Mouse (Mus musculus) gastrocnemius, postnatal 36 days (tissue): ENCODE measurements around the gene Tmem213. TPM values are rescaled to one million over a fixed set of nuclear protein-coding genes. Genes with fewer than 3 reads are reported as not detected.
A peak's percentile ranks its signal among the peaks of the same experiment; 100 is the strongest.

ENCODE experiments used
- DNase-seq, 2 experiments: peaks; one replicate each; pipeline ENCODE4 v3.0.0; 2022
- intact Hi-C: fragments of 180-260 bp; cut with DNase I; formaldehyde crosslinking; loops from one replicate; pipeline ENCODE4 v1.15.1; 2025
- total RNA-seq, 2 experiments: library from RNA; stranded (reverse); gene quantifications; 2 replicates each; pipeline ENCODE4 v1.2.3; 2021

The Tmem213 gene
- total RNA-seq, 2 experiments from 2014 or later, result not detected

- DNase-seq, result no peak
- intact Hi-C loops, result no loop called here
These were observed 39.6 kb downstream of the Tmem213 start for GRCm38 (mm10) chr6:38148626-38149025.

- intact Hi-C loops, result no loop called here
These were observed 40.4 kb downstream of the Tmem213 start for GRCm38 (mm10) chr6:38149483-38149882.

GRCm38 (mm10) chr6:38152305-38152704 is 43.2 kb downstream of the Tmem213 start:
- no peak for DNase-seq
- intact Hi-C loops, result loop anchor here (10.0 kb wide), 1 partner anchor 372 kb away; no protein-coding TSS in a partner anchor

More at GRCm38 (mm10) chr6:38149483-38149882, 40.4 kb downstream of the Tmem213 start:
- no peak for DNase-seq

- intact Hi-C loops, result loop anchor here (10.0 kb wide), 1 partner anchor 369 kb away; no protein-coding TSS in a partner anchor
- no peak for DNase-seq
These were observed 47.1 kb downstream of the Tmem213 start for GRCm38 (mm10) chr6:38156204-38156603.

DNA sequence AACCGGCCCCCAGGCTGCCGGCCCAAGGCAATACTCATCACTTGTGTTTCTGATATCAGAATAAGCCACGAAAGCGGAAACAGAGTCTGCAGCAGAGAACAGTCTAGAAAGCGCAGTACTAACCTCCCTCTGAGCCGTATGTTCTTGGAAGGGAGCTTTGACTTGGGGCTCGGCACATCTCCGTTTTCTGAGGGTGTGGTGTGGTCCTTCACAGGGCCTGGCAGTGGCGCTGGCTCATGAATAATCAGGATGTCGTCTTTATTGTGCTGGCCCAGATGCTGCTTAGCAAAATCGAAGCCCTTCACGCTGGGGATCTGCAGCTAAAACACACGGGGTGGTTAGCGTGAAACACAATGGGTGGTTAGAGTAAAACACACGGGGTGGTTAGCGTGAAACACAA is 48.9 kb downstream of the Tmem213 start:
- DNase-seq, result no peak
- intact Hi-C loops, result loop anchor here (10.0 kb wide), 1 partner anchor 367 kb away; no protein-coding TSS in a partner anchor

DNA sequence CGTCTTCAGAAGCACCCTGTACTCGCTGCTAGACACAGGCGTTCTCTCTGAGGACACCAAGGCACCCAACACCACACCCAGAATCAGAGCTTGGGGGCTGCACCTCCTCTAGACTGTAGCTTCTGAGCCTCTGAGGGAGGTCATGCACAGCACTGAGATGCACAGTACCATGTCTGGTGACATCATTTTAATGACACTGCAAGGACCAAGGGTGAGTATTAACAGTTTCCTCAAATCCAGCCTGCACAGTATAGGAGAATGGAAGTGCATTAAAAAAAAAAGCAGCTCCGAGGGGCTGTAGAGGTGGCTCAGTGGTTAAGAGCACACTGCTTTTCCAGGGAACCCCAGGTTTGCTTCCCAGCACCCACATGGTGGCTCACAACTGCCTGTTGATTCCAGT is 50.5 kb downstream of the Tmem213 start:
- intact Hi-C loops, result loop anchor here (10.0 kb wide), 1 partner anchor 365 kb away; no protein-coding TSS in a partner anchor
- DNase-seq, result no peak

DNA sequence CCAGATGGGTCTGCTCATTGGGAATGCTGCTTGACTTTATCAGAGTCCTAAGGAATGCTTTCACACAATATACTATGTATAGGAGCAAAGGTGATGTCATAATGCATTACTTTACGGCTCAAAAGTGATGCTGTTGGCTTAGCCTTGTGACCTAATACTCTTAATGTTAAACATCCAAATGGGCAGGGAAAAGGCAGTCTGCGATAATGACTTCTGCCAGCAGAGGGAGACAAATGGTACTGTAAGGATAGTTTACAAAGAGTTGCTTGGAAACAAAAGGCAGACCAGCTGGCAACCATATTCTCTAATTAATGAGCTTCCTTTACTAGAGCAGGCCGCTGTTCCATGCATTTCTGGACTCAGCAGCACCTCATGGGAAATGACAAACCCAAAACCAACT is 51.0 kb downstream of the Tmem213 start:
- intact Hi-C loops, result loop anchor here (5.0 kb wide), 2 partner anchors 92 to 162 kb away; partner anchors contain the start of gene D630045J12Rik
- DNase-seq, result peak; percentile 35 to 75

DNA sequence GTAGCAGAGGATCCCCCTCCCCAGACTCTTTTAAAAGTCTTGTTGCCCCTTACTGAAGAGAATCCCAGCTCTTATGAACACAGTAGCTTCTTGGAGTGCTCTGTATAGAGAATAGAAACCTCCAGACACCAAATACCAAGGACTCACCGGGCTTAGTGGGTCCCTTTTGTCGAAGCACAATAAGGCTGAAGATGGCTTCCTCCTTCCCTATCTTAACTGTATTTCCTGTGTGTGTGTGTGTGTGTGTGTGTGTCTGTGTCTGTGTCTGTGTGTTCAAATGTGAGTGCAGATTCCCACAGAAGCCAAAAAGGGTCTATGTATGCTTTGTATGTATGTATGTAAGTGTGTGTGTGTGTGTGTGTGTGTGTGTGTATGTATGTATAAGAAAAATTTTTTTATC is 51.5 kb downstream of the Tmem213 start:
- intact Hi-C loops, result loop anchor here (5.0 kb wide), 2 partner anchors 92 to 162 kb away; partner anchors contain the start of gene D630045J12Rik
- no peak for DNase-seq

DNA sequence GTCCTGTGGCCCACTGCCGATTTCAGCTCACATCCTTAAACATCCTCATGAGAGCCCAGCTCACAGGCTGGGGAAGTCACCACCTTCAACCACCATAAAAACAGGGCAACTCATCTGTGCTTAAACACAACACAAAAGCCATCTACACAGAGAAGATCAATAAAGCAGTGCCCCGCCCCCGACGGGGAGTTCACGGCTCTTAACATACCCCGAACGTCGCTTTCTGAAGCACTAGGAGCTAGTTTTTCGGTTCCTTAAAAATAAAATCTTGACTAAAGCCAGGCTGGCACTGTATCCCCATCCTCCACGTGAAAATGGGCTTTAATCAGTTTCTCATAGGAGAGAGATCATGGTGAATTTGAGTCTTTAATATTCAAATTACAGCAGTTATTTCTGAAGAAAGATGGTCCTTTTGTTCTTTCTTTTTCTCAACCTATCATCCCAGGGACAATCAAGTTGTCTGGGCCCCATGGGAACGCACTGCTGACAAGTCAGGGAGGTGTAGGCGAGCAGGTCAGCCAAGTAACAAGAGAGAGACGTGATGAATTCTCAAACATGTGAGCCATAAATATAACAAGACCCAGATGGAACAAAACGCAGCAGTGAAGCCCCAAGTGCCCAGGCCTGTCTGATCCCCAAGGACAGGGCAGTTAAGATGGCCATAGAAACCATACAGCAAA is 53.9 kb downstream of the Tmem213 start:
- intact Hi-C loops, result loop anchor here (5.0 kb wide), 2 partner anchors 89 to 159 kb away; partner anchors contain the start of gene D630045J12Rik

DNA sequence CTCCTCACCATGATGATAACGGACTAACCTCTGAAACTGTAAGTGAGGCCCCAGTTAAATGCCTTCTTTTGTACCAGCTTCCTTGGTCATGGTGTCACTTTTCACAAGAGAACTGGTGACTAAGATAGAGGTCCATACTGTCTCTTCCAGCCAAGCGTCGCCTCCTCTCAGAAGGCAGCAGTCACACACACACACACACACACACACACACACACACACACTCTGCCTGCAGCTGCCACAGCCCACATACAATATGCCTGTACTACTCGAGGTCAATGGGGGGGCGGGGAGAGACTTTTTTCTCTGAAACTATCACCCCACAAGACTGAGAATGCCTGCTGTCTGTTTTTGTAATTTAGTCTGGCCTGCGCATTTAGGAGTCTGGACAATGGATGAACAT is 55.6 kb downstream of the Tmem213 start:
- intact Hi-C loops, result loop anchor here (5.0 kb wide), 2 partner anchors 88 to 158 kb away; partner anchors contain the start of gene D630045J12Rik
- DNase-seq, result no peak

More for the DNA sequence above, 53.9 kb downstream of the Tmem213 start:
- DNase-seq, result no peak

GRCm38 (mm10) chr6:38165385-38165784 is 56.3 kb downstream of the Tmem213 start:
- no peak for DNase-seq
- intact Hi-C loops, result no loop called here

Other genes with a start within 250 kb of the Tmem213 start
- gene Trim24, start 238.4 kb upstream of the Tmem213 start, total RNA-seq, result 10 to 100 TPM; 34.3 TPM
- under 1 TPM in 1 of 2 experiments, not detected in 1; 0.10 TPM for gene Svopl, start 62.3 kb upstream of the Tmem213 start, total RNA-seq
- under 1 TPM; 0.39 to 0.61 TPM for gene Atp6v0a4, start 15.3 kb downstream of the Tmem213 start, total RNA-seq
- gene D630045J12Rik, start 144.8 kb downstream of the Tmem213 start, total RNA-seq, result under 1 TPM; 0.38 to 0.39 TPM
- under 1 TPM; 0.49 to 0.59 TPM for gene Zc3hav1l, start 190.0 kb downstream of the Tmem213 start, total RNA-seq
- gene Zc3hav1, start 245.3 kb downstream of the Tmem213 start, total RNA-seq, result 1 to 10 TPM; 5.7 to 6.9 TPM